Mouse (Mus musculus): ENCODE data around the gene Gna11. TPM values are rescaled to one million over a fixed set of nuclear protein-coding genes. Genes with fewer than 3 reads are reported as not detected.

Gene Gna11
- total and polyA plus RNA-seq, 3 experiments, result 46.6 to 68.0 (median 53.5) TPM

DNA sequence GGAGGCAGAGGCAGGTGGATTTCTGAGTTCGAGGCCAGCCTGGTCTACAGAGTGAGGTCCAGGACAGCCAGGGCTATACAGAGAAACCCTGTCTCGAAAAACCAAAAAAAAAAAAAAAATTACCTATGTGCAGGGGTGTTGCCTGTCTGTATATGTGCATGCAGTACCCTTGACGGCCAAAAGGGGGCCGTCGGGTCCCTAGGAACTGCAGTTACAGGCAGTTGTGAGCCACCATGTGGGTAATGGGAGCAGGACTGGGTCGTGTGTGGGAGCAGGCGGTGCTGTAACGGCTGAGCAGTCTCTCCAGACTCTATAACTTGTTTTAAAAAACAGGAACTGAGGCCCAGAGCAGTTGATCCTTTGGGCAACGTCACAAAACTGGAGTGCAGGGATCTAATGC lies 61.0 kb downstream of the Gna11 start:
- 18% methylated on average over 9 of the region's 9 CpGs for WGBS
- H3K9ac ChIP-seq (ENCODE audit: low read depth, low read length), result no peak overlapping the region

DNA sequence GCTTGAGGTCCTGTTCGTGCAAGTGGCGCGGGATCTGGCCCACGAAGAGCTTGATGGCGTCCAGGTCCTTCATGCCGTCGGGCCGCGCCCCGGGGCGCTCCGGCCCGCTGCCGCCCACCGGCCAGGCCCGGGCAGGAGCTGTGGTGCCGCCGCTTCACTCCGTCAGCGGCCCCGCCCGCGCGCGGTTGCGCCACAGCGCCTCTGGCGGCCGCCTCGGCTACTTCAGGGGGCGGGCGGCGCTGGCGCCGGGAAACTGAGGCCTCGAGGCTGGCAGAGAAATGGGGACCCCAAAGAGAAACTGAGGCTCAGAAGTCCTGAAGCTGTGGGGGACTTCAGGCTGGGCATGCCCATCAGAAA lies 62.5 kb downstream of the Gna11 start, which contains the start of gene Celf5:
Celf5 (minus strand) TSS at position 177 of the 357 bp plus-strand sequence.
- Histone ChIP-seq H3K36me3 (ENCODE audit: control insufficient read depth, insufficient read depth, low read length) (no peaks in the 10 kb centered on the region), H3K79me2 (replicated peaks; ENCODE audit: control insufficient read depth, insufficient read depth, low read length) (no peaks in the 10 kb centered on the region), H3K27ac (no peak within 1 kb of the TSS), H3K9ac (ENCODE audit: low read depth, low read length) (peak within 1 kb of the TSS; percentile 72), H3K4me1 (ENCODE audit: control insufficient read depth, insufficient read depth, low read length) (peaks cover 3% of the 10 kb centered on the region; the same call in 1 of the 2 replicates), H3K4me3 (peak within 1 kb of the TSS; percentile 52), H3K27me3 (ENCODE audit: control insufficient read depth, insufficient read depth, low read length) (no peaks in the 10 kb centered on the region)
- DNase-seq, result peak; percentile 67 to 84
- under 1% methylated on average over 36 of the region's 36 CpGs for WGBS
- intact Hi-C loops (cut with DNase I), result no loop called here
- no peak for TF ChIP-seq EP300 (IDR thresholded peaks at IDR 0.05; ENCODE audit: insufficient read depth, low read depth, low read length)
- TF ChIP-seq CTCF (IDR thresholded peaks at IDR 0.05), result peak; percentile 84

More for the DNA sequence above, 61.0 kb downstream of the Gna11 start:
- H3K27ac ChIP-seq, result no peak overlapping the region
- DNase-seq, result no peak
- no peaks in the 10 kb centered on the region for H3K36me3 ChIP-seq (ENCODE audit: control insufficient read depth, insufficient read depth, low read length)
- H3K27me3 ChIP-seq (ENCODE audit: control insufficient read depth, insufficient read depth, low read length), result no peaks in the 10 kb centered on the region
- intact Hi-C loops (cut with DNase I), result no loop called here
- no peak overlapping the region for H3K4me3 ChIP-seq
- H3K79me2 ChIP-seq (replicated peaks; ENCODE audit: control insufficient read depth, insufficient read depth, low read length), result no peaks in the 10 kb centered on the region
- no peak for TF ChIP-seq POLR2A (IDR thresholded peaks at IDR 0.05; ENCODE audit: insufficient read depth, low read depth, low read length)
- TF ChIP-seq CTCF (IDR thresholded peaks at IDR 0.05), result peak; percentile 59
- TF ChIP-seq EP300 (IDR thresholded peaks at IDR 0.05; ENCODE audit: insufficient read depth, low read depth, low read length), result no peak
- peaks cover 3% of the 10 kb centered on the region; the same call in 1 of the 2 replicates for H3K4me1 ChIP-seq (ENCODE audit: control insufficient read depth, insufficient read depth, low read length)

DNA sequence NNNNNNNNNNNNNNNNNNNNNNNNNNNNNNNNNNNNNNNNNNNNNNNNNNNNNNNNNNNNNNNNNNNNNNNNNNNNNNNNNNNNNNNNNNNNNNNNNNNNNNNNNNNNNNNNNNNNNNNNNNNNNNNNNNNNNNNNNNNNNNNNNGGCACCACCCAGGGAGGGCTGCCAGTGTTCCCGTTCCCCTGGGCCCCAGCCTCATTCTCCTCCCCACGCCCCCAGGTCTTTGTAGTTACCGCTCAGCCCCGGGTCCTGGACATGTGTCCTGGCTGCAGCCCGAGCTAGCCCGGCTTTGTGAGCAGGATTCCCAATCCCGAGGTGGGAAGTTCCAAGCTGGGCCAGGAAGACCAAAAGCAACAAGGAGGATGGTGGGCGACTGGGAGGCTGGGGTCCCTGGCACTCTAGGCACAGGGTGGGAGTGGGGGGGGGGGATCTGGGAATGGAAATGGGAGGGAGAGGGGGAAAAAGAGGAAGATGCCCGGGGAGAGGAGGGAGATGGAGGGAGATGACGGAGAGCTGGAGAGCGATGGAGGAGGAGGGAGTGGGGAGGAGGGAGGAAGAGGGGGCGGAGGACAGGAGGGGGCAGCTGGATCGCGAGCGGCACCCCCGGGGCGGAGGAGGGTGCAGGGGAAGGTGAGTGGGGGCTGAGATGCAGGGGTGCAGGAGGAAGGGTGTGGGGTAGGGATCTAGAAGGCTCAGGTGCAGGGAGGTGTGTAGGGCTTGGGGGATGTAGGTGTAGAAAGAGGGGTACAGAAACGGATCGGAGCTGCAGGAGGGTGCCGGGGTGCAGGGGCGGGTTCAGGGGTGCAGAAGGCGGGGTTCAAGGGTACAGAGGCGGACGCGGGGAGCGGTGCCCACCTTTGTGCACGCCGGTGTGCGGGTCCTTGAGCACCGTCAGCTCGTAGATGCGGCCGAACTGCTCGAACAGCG lies 63.1 kb downstream of the Gna11 start:
- peak in 1 of 2 experiments; percentile 23 for DNase-seq
- Histone ChIP-seq H3K36me3 (ENCODE audit: control insufficient read depth, insufficient read depth, low read length) (no peaks in the 10 kb centered on the region), H3K27me3 (ENCODE audit: control insufficient read depth, insufficient read depth, low read length) (peaks cover 3% of the 10 kb centered on the region; the same call in 1 of the 2 replicates), H3K4me1 (ENCODE audit: control insufficient read depth, insufficient read depth, low read length) (peaks cover 3% of the 10 kb centered on the region; the same call in 1 of the 2 replicates), H3K79me2 (replicated peaks; ENCODE audit: control insufficient read depth, insufficient read depth, low read length) (no peaks in the 10 kb centered on the region), H3K9ac (ENCODE audit: low read depth, low read length) (peak overlapping the region; percentile 72), H3K4me3 (peak overlapping the region; percentile 52), H3K27ac (no peak overlapping the region)
- intact Hi-C loops (cut with DNase I), result no loop called here
- WGBS, result 3% methylated on average over 34 of the region's 35 CpGs
- TF ChIP-seq EP300 (IDR thresholded peaks at IDR 0.05; ENCODE audit: insufficient read depth, low read depth, low read length) (no peak), CTCF (IDR thresholded peaks at IDR 0.05) (no peak), POLR2A (IDR thresholded peaks at IDR 0.05; ENCODE audit: insufficient read depth, low read depth, low read length) (no peak)

Small RNA genes lying within 50 kb of the gene (microRNA-seq; reads per million reads assigned to microRNA genes)
- gene Gm25595, result 0 reads per million in 2 experiments

Other genes starting within 250 kb of the Gna11 start
- gene Cactin, start 224.1 kb downstream of the Gna11 start, total RNA-seq (2021), result 10 to 100 TPM; 16.1 to 18.0 TPM
- gene Cactin, start 224.1 kb downstream of the Gna11 start, polyA plus RNA-seq (2012; rRNA removed), result 15.4 and 18.0 TPM in 2 replicates
- gene Tbxa2r, start 216.5 kb downstream of the Gna11 start, total RNA-seq (2021), result 1 to 10 TPM; 3.8 to 4.1 TPM
- gene Tbxa2r, start 216.5 kb downstream of the Gna11 start, polyA plus RNA-seq (2012; rRNA removed), result 7.1 and 8.7 TPM in 2 replicates
- gene Gipc3, start 201.9 kb downstream of the Gna11 start, total RNA-seq (2021), result 1 to 10 TPM; 5.5 to 6.4 TPM
- gene Gipc3, start 201.9 kb downstream of the Gna11 start, polyA plus RNA-seq (2012; rRNA removed), result 4.7 and 4.8 TPM in 2 replicates
- gene Hmg20b, start 194.7 kb downstream of the Gna11 start, total RNA-seq (2021), result 10 to 100 TPM; 55.6 to 58.1 TPM
- gene Hmg20b, start 194.7 kb downstream of the Gna11 start, polyA plus RNA-seq (2012; rRNA removed), result 44.3 and 54.9 TPM in 2 replicates
- gene Mfsd12, start 187.7 kb downstream of the Gna11 start, total RNA-seq (2021), result 10 to 100 TPM; 10.6 to 11.1 TPM
- 9.6 and 10.5 TPM in 2 replicates for gene Mfsd12, start 187.7 kb downstream of the Gna11 start, polyA plus RNA-seq (2012; rRNA removed)
- 1 to 10 TPM in 1 of 2 experiments, under 1 TPM in 1; 0.64 to 1.1 TPM for gene 4930404N11Rik, start 179.4 kb downstream of the Gna11 start, total RNA-seq (2021)
- gene 4930404N11Rik, start 179.4 kb downstream of the Gna11 start, polyA plus RNA-seq (2012; rRNA removed), result 0.32 and 1.2 TPM in 2 replicates
- gene Fzr1, start 166.7 kb downstream of the Gna11 start, total RNA-seq (2021), result 10 to 100 TPM; 29.9 to 31.5 TPM
- 49.3 and 56.1 TPM in 2 replicates for gene Fzr1, start 166.7 kb downstream of the Gna11 start, polyA plus RNA-seq (2012; rRNA removed)
- 10 to 100 TPM; 46.6 to 53.8 TPM for gene Dohh, start 160.8 kb downstream of the Gna11 start, total RNA-seq (2021)
- gene Dohh, start 160.8 kb downstream of the Gna11 start, polyA plus RNA-seq (2012; rRNA removed), result 48.5 and 56.9 TPM in 2 replicates
- 1 to 10 TPM in 1 of 2 experiments, under 1 TPM in 1; 0.73 to 1.9 TPM for gene Gm48551, start 160.7 kb downstream of the Gna11 start, total RNA-seq (2021)
- 2.1 and 3.5 TPM in 2 replicates for gene Gm48551, start 160.7 kb downstream of the Gna11 start, polyA plus RNA-seq (2012; rRNA removed)
- 1 to 10 TPM in 1 of 2 experiments, not detected in 1; 1.2 TPM for gene Gm48552, start 156.2 kb downstream of the Gna11 start, total RNA-seq (2021)
- gene Gm48552, start 156.2 kb downstream of the Gna11 start, polyA plus RNA-seq (2012; rRNA removed), result 0.88 and 1.2 TPM in 2 replicates
- 1 to 10 TPM; 2.0 to 2.3 TPM for gene Smim24, start 152.1 kb downstream of the Gna11 start, total RNA-seq (2021)
- 8.3 and 8.6 TPM in 2 replicates for gene Smim24, start 152.1 kb downstream of the Gna11 start, polyA plus RNA-seq (2012; rRNA removed)
- 100 to 1,000 TPM in 1 of 2 experiments, 10 to 100 TPM in 1; 94.2 to 104 TPM for gene Nfic, start 89.6 kb downstream of the Gna11 start, total RNA-seq (2021)
- gene Nfic, start 89.6 kb downstream of the Gna11 start, polyA plus RNA-seq (2012; rRNA removed), result 59.9 and 80.1 TPM in 2 replicates
- under 1 TPM in 1 of 2 experiments, not detected in 1; 0.16 TPM for gene Celf5, start 62.5 kb downstream of the Gna11 start, total RNA-seq (2021)
- gene Celf5, start 62.5 kb downstream of the Gna11 start, polyA plus RNA-seq (2012; rRNA removed), result 0.39 and 0.73 TPM in 2 replicates
- 10 to 100 TPM; 68.6 to 74.2 TPM for gene Ncln, start 48.8 kb downstream of the Gna11 start, total RNA-seq (2021)
- gene Ncln, start 48.8 kb downstream of the Gna11 start, polyA plus RNA-seq (2012; rRNA removed), result 107 and 116 TPM in 2 replicates
- gene S1pr4, start 45.1 kb downstream of the Gna11 start, total RNA-seq (2021), result 1 to 10 TPM in 1 of 2 experiments, under 1 TPM in 1; 0.81 to 1.1 TPM
- 2.0 and 3.1 TPM in 2 replicates for gene S1pr4, start 45.1 kb downstream of the Gna11 start, polyA plus RNA-seq (2012; rRNA removed)
- 1 to 10 TPM; 1.1 to 1.5 TPM for gene Gna15, start 21.0 kb downstream of the Gna11 start, total RNA-seq (2021)
- gene Gna15, start 21.0 kb downstream of the Gna11 start, polyA plus RNA-seq (2012; rRNA removed), result 1.1 and 1.2 TPM in 2 replicates
- gene Aes, start 14.3 kb upstream of the Gna11 start, total RNA-seq (2021), result 1,000 to 10,000 TPM in 1 of 2 experiments, 100 to 1,000 TPM in 1; 982 to 1,113 TPM
- 2,586 and 3,063 TPM in 2 replicates for gene Aes, start 14.3 kb upstream of the Gna11 start, polyA plus RNA-seq (2012; rRNA removed)
- 1 to 10 TPM; 6.8 to 7.4 TPM for gene Tle2, start 29.4 kb upstream of the Gna11 start, total RNA-seq (2021)
- gene Tle2, start 29.4 kb upstream of the Gna11 start, polyA plus RNA-seq (2012; rRNA removed), result 40.9 and 43.8 TPM in 2 replicates
- 1 to 10 TPM; 5.1 to 7.7 TPM for gene Tle6, start 55.9 kb upstream of the Gna11 start, total RNA-seq (2021)
- gene Tle6, start 55.9 kb upstream of the Gna11 start, polyA plus RNA-seq (2012; rRNA removed), result 19.0 and 20.1 TPM in 2 replicates
- 1 to 10 TPM; 2.5 to 3.7 TPM for gene BC025920, start 61.1 kb upstream of the Gna11 start, total RNA-seq (2021)
- gene BC025920, start 61.1 kb upstream of the Gna11 start, polyA plus RNA-seq (2012; rRNA removed), result 1.9 and 2.5 TPM in 2 replicates
- gene Sirt6, start 82.6 kb upstream of the Gna11 start, total RNA-seq (2021), result 1 to 10 TPM; 7.0 to 7.9 TPM
- 11.5 and 15.4 TPM in 2 replicates for gene Sirt6, start 82.6 kb upstream of the Gna11 start, polyA plus RNA-seq (2012; rRNA removed)
- gene Ankrd24, start 83.3 kb upstream of the Gna11 start, total RNA-seq (2021), result 1 to 10 TPM; 7.8 to 7.9 TPM
- 33.7 and 46.5 TPM in 2 replicates for gene Ankrd24, start 83.3 kb upstream of the Gna11 start, polyA plus RNA-seq (2012; rRNA removed)
- gene Gm10778, start 103.9 kb upstream of the Gna11 start, total RNA-seq (2021), result 1 to 10 TPM; 2.1 to 2.4 TPM
- gene Gm10778, start 103.9 kb upstream of the Gna11 start, polyA plus RNA-seq (2012; rRNA removed), result 0.59 and 1.2 TPM in 2 replicates
- gene Zfp433, start 159.6 kb upstream of the Gna11 start, total RNA-seq (2021), result 1 to 10 TPM; 3.7 to 5.7 TPM
- 0.62 and 3.1 TPM in 2 replicates for gene Zfp433, start 159.6 kb upstream of the Gna11 start, polyA plus RNA-seq (2012; rRNA removed)
- 1 to 10 TPM; 1.2 to 2.7 TPM for gene Gm3055, start 226.0 kb upstream of the Gna11 start, total RNA-seq (2021)
- gene Gm3055, start 226.0 kb upstream of the Gna11 start, polyA plus RNA-seq (2012; rRNA removed), result 0.33 and 1.7 TPM in 2 replicates

All from heart, adult 2 months (tissue).